Mouse (Mus musculus) left cerebral cortex, adult 2 months (tissue): ENCODE measurements at regions not wholly inside any gene's neighbourhood (a gene's known extent, or its start where the extent isn't known, plus 50 kb on each side); places are given as distances from the start of the nearest gene placed in this dataset.

Experiments used
- DNase-seq, 2 experiments: peaks; one replicate each; pipeline ENCODE4 v3.0.0; 2021 to 2022; ENCODE audit warnings: low spot score in 2 of 2, mixed read lengths in 1 of 2; ENCODE audit errors: extremely low spot score in 1 of 2
- H3K27ac ChIP-seq: fragments of 200-600 bp; 2 replicates; pipeline ENCODE4 v1.8.1; 2022
- H3K4me3 ChIP-seq: fragments of 200-600 bp; 2 replicates; pipeline ENCODE4 v1.8.1; 2022
- CTCF ChIP-seq: fragments of 200-600 bp; IDR thresholded peaks from 2 replicates; pipeline ENCODE4 v1.8.1; 2022; ENCODE audit warnings: antibody characterized with exemption, mild to moderate bottlenecking, moderate library complexity
- intact Hi-C: fragments of 180-260 bp; cut with DNase I; formaldehyde crosslinking; loops from one replicate; pipeline ENCODE4 v1.15.1; 2025

DNA sequence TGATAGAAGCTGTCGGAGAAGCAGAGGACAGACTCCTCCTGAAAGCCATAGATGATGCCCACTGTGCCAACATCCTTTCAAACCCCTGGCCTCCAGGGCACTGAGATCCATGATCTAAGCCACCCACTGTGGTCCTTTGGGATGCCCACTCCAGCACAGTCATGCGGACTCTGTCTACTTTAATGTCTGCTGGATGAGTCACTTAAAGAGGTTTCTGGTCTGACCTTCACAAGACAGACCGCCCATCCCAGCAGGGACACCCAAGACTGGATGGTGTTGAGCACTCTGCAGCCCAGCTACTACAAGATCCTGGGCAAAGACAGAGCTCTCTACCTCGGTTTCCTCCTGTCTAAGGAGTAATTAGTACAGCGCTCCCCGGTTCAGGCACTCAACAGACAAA is 214.1 kb upstream of the Zmiz1 start:
- DNase-seq = no peak
- intact Hi-C loops = no loop called here
- TF ChIP-seq CTCF = no peak
- H3K27ac ChIP-seq = no peak overlapping the region
- no peak overlapping the region for H3K4me3 ChIP-seq

DNA sequence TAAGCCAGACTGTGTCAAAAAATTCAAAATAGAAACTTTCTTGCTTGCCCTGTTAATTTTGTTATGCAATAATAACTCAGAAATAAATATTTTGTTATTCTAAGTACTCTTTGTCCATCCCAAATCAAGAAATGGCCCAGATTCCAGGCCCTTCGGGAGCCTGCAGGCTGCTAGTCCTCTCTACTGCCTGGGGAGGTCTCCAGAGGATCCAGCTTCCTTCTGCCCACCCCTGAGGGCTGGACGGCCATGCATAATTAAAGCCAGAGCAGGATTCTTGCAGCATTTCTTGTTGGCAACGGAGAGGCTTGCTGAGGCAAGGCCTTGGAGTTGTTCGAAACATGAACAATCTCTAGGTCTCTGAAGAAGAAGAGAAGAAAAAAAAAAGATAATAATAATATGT is 213.3 kb upstream of the Zmiz1 start:
- Histone ChIP-seq H3K27ac (no peak overlapping the region), H3K4me3 (no peak overlapping the region)
- intact Hi-C loops = no loop called here
- no peak for TF ChIP-seq CTCF
- DNase-seq = no peak

DNA sequence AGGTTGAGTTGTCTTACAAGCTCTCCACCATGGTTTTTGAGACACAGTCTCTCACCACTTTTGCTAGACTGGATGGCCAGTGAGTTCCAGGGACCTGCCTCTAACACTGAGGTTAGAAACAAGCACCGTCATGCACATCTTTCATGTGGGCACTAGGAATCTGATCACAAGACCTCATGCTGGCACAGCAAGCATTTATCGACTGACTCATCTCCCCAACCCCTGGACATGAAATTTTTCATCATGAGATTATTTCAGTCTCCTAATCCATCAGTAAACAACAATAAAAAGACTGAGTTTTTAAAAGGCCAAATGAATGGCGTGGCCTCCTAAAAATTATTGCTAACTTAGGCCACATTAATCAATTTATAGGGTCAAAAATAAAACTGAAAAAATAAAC is 210.0 kb upstream of the Zmiz1 start:
- Histone ChIP-seq H3K4me3 (no peak overlapping the region), H3K27ac (no peak overlapping the region)
- no peak for TF ChIP-seq CTCF
- intact Hi-C loops = no loop called here
- DNase-seq = no peak

DNA sequence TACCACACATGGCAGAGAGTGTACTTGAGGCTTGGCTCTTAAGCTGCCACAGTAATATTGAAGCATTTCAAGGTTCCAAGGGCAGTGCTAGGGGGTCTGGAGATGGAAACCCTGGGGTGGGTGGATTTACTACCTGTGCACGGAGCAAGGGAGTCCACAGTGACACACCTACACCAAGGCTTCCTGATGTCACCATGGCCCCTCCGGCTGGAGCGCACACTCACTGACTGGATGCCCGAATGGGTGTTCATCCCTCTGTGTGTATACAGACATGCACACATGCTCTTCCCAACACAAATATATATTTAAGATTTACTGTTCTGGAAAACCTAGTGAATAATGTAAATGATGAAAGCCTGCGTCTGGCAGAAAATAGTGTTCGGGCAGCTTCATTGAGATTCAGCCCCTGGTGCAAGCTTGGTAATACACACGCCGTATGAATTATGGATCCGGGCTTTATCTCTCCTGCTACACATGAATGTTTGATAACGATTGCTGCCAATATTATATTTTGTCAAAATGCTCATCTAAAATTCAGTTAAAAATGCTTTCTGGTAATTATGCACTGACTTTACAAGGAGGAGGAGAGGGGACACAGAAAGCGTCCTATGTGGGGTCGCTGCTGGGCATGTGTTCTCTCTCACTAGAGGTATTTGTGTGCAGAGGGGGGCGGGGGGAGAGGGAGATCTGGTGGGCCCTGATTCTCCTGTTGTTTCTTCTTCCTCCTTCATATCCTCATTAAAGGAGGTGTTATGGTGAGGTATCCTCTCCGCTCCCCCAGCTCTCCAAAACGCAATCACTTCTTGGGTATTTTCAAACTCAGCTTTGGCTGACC is 205.8 kb upstream of the Zmiz1 start:
- intact Hi-C loops = no loop called here
- H3K4me3 ChIP-seq = no peak overlapping the region
- DNase-seq = no peak
- TF ChIP-seq CTCF = no peak
- H3K27ac ChIP-seq = no peak overlapping the region

DNA sequence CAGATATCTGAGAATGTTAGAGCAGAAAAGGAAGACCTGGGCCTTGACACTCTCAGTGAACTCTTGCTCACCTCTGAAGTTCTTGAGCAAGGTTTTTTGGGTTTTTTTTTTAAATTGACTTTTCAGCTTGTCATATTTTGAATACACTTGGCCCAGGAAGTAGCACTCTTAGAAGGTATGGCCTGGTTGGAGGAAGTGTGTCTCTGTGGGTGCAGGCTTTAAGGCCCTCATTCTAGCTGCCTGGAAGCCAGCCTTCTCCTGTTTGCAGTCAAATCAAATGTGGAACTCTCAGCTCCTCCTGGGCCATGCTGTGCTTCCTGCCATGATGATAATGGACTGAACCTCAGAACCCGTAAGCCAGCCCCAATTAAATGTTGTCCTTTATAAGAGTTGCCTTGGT is 195.9 kb upstream of the Zmiz1 start:
- intact Hi-C loops = no loop called here
- Histone ChIP-seq H3K4me3 (no peak overlapping the region), H3K27ac (no peak overlapping the region)
- no peak for TF ChIP-seq CTCF
- DNase-seq = no peak

DNA sequence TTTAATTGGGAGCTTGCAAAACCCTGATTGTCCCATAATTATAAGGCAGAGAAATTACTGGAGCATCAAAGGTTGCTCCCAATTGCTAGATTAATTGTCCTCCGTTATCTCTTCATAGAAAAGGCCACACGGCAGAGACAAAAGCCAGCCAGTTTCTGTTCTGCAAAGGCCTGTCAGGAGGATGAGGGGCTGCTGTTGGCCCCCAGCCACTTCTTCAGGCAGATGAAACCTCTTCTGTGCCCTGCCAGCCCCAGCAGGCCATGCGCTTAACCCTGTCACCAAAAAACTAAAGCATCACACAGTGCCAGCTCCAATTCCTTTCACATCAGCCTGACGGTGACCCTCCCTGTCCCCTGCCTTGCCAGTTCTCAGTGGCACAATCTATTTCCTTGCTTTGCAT is 192.1 kb upstream of the Zmiz1 start:
- TF ChIP-seq CTCF = no peak
- no peak for DNase-seq
- Histone ChIP-seq H3K4me3 (no peak overlapping the region), H3K27ac (no peak overlapping the region)
- intact Hi-C loops = no loop called here

DNA sequence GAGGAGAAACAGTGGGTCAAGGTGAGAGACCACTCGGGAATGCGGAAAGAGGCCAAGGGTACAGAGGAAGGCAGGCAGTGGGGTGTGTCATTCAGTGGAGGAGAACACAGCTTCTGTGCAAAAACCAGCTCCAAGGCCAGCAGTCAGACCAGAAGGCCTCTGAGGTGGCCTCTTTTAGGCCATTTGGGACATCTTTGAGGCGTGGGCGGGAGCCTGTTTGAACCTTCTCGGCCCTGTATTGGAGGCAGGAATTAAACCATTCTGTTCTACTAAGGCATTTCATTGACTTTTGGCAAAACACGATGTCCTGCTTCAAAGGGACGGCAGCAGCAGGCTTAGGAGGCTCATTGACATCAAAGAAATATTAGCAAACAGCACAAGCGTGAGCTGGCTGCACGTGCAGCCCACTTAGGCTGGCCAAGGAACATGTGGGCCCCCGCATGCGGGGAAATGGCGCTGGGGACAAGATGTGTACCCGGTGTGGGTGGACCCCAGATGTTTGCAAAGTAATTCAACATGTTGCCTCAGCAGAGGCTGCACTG is 190.8 kb upstream of the Zmiz1 start:
- Histone ChIP-seq H3K4me3 (no peak overlapping the region), H3K27ac (no peak overlapping the region)
- no peak for TF ChIP-seq CTCF
- intact Hi-C loops = no loop called here
- DNase-seq = no peak

DNA sequence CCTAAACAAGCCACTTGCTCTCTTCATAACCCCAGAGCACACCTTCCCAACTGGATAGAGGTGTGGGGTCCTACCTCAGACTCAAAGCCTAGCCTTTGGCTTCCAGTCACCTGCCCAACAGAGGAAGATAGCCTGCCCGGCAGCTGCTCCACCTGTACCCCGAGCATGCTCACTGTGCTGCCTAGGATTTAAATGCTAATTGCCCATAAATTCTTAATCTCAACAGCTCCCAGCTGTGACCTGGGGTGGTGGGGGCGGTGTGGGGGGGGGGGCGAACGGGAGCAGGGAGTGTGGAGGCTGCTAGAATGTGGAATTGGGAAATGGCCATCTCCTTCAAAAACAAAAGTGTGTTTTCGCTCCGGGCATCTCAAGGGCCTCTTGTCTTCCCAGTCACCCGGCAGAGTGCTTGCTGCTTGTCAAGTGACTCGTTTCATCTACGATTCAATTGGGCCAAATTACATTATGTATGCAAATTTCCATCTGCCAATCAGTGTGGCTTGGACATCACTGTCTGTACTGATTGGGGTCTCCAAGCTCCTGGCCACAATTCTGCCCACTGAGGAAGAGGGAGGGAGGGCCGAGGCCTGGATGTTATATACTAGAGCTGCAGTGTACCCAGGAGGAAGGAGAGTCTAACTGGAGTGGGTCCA is 188.6 kb upstream of the Zmiz1 start:
- no peak overlapping the region for H3K27ac ChIP-seq
- intact Hi-C loops = no loop called here
- H3K4me3 ChIP-seq = no peak overlapping the region
- TF ChIP-seq CTCF = no peak
- no peak for DNase-seq

DNA sequence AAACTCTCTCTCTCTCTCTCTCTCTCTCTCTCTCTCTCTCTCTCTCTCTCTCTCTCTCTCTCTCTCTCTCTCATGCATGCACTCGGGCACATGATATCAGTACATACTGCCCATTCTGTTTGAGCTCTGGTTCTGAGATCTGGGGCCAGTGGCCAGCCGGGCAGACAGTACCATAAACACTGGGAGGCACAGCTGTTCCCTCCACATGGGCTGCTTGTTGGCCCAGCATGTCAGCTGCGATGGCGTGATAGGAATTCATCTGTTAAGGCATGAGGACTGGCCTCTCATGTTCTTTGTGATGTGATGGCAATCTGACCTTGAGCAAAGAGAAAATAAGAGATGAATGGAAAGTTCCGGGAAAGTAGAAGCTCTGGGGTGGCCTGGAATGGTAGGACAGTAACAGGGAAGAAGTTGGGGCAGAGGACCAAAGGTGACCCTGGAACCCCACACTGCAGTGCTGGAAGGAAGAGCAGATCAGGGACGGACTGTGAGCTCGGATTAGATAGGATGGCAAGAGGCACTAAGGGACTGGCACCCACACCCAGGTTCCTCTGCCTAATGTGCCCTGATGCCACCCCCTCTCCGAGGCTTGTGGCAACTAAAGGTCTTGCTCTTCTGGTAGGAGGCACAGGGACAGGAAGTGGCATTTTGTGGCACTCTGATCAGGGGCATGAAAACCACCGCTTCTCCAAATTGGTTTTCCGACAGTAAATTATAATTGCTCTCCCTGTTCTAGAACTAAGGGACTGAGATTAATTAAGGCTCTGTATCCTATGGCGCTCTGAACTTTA is 186.4 kb upstream of the Zmiz1 start:
- Histone ChIP-seq H3K27ac (no peak overlapping the region), H3K4me3 (no peak overlapping the region)
- intact Hi-C loops = no loop called here
- no peak for TF ChIP-seq CTCF
- no peak for DNase-seq

DNA sequence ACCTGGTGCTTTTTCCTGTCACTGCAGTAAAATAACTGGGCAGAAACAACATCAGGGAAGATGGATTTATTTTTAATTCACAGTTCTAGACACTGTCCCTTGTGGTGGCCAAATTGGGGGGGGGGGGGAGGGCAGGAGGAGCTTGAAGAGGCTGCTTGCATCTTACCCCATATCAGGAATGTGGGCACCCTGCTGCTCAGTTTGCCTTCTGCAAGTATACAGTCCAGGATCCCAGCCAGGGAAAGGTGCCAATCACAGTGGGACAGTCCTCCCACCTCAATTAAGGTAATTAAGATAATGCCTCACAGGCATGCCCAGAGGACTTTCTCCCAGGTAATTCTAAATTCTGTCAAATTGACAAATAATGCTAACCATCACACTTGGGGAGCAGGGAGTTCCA is 179.2 kb upstream of the Zmiz1 start:
- Histone ChIP-seq H3K4me3 (no peak overlapping the region), H3K27ac (no peak overlapping the region)
- TF ChIP-seq CTCF = no peak
- DNase-seq = no peak
- intact Hi-C loops = no loop called here

DNA sequence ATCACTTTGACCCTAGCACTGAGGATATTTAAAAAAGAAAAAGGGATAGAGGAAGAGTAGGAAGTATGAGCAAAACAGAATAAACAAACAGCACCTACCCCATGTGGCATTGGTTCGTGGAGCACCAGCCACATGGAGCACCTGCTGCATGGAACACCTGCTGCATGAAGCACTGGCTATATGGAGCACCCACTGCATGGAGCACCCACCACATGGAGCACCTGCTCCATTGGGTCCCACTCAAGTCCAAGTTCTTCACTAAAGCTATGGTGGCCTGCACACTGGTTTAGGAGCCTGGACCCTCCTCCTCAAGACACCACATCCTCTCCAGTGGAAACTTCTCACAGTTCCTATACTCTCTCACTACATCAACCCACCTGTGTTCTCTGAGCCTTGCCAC is 166.4 kb upstream of the Zmiz1 start:
- Histone ChIP-seq H3K4me3 (no peak overlapping the region), H3K27ac (no peak overlapping the region)
- intact Hi-C loops = no loop called here
- TF ChIP-seq CTCF = no peak
- no peak for DNase-seq

DNA sequence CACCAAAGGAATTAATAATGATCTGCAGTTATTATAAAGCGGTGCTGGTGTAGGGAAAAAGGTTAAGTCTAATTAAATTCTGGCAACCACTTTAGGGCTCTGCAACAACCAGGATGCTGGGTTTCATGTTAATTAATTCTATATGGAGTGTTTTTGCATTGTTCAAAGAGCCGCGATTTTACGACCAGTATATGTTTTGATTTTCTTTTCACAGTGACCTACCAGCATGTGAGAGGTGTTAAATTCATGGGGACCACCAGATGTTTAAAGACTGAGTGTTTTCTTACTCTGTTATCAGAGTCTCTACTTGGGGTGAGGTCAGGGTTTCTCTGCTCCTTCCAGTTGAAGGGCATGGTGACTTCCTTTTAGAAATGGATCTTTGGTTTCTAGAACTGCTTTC is 164.8 kb upstream of the Zmiz1 start:
- intact Hi-C loops = no loop called here
- DNase-seq = no peak
- no peak for TF ChIP-seq CTCF
- H3K4me3 ChIP-seq = no peak overlapping the region
- no peak overlapping the region for H3K27ac ChIP-seq
